Mouse (Mus musculus): ENCODE data around the gene Lars2.

The Lars2 gene

DNA sequence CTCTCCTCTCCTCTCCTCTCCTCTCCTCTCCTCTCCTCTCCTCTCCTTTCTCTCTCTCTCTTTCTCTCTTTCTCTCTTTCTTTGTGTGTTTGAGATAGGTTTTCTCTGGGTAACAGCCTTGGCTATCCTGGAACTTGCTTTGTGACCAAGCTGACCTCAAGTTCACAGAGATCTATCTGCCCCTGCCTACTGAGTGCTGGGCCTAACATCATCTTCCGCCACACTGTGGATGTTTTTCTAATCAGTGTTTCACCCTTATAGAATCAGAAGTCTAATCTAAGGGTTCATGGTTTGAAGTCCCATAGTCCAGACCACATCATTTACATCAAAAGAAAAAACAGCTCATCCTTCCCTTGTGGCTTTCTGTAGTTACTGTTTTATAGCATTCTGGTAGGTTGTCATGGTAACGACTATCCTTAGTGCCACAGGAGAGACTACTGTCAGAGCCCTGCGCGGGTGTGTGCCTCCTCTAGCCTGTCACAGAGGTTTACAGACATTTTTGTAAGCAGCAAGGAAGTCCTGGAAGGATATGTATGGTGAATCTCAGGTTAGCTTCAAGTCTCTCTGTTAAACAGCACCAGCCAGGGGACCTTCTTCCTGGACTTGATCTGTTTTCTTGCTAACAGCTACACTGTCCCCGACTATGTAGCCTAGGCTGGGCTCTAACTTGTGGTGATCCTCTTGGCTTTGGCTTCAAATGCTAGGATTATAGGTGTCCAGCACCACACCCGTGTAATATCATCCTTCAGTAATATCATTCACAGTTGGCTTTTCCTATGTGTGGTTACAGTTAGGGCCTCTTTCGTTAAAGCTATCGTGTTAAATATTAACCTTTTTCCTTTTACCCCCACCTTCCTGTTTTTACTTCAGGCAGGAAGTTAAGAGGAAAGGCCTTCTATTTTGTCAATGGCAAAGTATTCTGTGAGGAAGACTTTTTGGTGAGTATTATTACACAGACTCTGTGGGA is 143.2 kb downstream of the Lars2 start:
- DNase-seq: peak; percentile 52

DNA sequence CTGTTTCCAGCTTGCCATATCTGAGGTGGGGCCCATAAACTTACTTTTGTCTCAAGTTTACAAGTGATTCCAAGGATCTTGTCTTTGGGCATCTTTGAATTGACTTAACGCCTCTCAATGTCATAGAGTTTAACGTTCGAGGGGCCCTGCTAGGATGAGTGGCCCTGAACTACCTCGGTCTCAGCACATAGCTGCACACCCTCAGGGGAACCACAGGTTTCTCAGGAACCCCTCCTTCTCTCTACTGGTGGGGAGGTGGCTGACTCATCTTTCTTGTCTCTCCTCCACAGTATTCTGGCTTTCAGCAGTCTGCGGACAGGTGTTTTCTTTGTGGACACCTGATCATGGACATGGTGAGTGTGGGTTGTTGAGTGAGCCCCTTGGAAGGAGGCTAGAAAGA is 144.2 kb downstream of the Lars2 start:
- DNase-seq: peak; percentile 18

Measured in kidney, adult 18-20 months (tissue).